Mouse (Mus musculus): ENCODE measurements around the gene Atp9a. TPM values are rescaled to one million over a fixed set of nuclear protein-coding genes. Genes with fewer than 3 reads are reported as not detected.

The Atp9a gene
- polyA plus RNA-seq, 1 experiment from 2014 or later, result 13.8 TPM

DNA sequence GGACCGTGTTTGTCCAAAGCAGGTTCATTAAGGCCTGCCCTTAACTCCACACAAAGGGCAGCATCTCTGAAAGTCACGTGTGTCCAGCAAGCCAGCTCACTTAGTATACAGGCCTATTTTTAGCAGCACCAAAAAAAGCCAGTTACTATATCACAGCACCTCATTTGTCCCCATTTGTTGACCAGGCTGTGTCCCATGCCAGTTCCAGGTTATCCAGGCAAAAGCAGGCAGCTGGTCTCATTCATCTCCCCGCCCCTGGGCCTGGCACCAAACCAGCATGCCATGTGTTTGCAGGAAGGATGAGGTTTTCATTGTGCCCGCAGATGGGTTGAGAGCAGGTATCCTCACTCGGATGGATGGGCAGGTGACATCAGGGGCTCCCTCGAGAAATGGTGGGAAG, 157.4 kb downstream of the Atp9a start:
- H3K36me3 ChIP-seq, result no peaks in the 10 kb centered on the region
- no peaks in the 10 kb centered on the region for H3K27me3 ChIP-seq
- no peak overlapping the region for H3K9ac ChIP-seq
- peak overlapping the region; percentile 23; the same call in 1 of the 2 replicates for H3K4me2 ChIP-seq
- ATAC-seq (replicated peaks; ENCODE audit: insufficient number of reproducible peaks, insufficient read depth, low FRiP score, low read depth), result peak; percentile 63
- H3K9me3 ChIP-seq (replicated peaks), result no peaks in the 10 kb centered on the region
- WGBS, result 44% methylated on average over 6 of the region's 6 CpGs
- no peak overlapping the region for H3K4me3 ChIP-seq
- peaks cover 87% of the 10 kb centered on the region for H3K4me1 ChIP-seq (replicated peaks)
- peak overlapping the region; percentile 93 for H3K27ac ChIP-seq

Small RNAs within 50 kb of the gene (microRNA-seq; reads per million reads assigned to microRNA genes)
- gene Mir7004, result not detected

Other genes with a start within 250 kb of the Atp9a start
- 9.7 and 10.5 TPM in 2 replicates for gene Nfatc2, start 140.8 kb downstream of the Atp9a start, polyA plus RNA-seq (2015; fragmentation: Nextera tagmentation; extraction: Ambion mirVana)
- gene Sall4, start 25.5 kb upstream of the Atp9a start, polyA plus RNA-seq (2015; fragmentation: Nextera tagmentation; extraction: Ambion mirVana), result 0.87 and 1.0 TPM in 2 replicates
- gene Zfp64, start 213.2 kb upstream of the Atp9a start, polyA plus RNA-seq (2015; fragmentation: Nextera tagmentation; extraction: Ambion mirVana), result 13.2 and 17.5 TPM in 2 replicates

Measured in heart, embryonic 15.5 days (tissue).